Mouse (Mus musculus) CD8-positive naive resting alpha-beta T cell, adult 57 days (primary cell): Measurements from ENCODE around the gene Serpinf1. TPM values are rescaled to one million over a fixed set of nuclear protein-coding genes. Genes with fewer than 3 reads are reported as not detected.

Source experiments
- total RNA-seq: library from RNA; stranded (reverse); gene quantifications from one replicate; pipeline ENCODE4 v1.2.4, GENCODE M21; 2023

The Serpinf1 gene
- 0.55 TPM for total RNA-seq

DNA sequence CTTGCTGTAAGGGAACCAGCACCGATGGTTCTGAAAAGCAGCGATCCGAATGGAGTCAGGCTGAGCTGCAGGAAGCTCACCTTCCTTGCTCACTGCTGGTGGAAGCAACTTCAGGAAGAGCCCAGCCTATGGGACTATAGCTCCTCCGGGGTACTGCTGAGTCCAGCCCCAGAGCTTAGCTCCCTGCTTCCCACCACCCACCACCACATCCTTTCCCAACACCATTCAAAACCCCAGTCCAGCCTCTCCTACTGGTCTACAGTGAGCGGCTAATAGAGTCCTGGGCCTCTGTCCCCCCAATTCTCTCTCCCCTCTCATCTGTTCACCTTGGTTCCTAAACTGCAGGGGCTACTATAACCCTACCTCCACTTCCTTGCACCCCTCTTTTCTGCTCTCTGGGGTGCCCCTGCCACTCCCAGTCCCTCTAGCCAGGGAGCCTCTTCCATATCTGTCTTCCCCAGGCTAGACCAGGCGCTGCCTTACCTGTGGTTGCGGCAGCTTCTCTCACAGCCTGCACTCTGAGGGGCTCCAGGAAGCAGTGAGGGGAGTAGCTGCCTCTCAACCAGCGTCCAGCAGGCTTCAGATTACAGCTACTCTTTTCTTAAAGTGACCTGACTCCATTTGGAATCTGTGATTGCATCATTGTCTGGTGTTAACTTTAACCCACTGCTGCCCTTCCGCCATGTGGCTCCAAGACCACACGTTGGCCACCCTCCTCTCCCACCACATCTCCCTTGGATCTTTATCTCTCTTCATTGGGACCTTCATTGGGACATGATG lies at the start of gene Serpinf1:
Gene Serpinf1 (minus strand): TSS at position 689 of the 780 bp plus-strand sequence.

DNA sequence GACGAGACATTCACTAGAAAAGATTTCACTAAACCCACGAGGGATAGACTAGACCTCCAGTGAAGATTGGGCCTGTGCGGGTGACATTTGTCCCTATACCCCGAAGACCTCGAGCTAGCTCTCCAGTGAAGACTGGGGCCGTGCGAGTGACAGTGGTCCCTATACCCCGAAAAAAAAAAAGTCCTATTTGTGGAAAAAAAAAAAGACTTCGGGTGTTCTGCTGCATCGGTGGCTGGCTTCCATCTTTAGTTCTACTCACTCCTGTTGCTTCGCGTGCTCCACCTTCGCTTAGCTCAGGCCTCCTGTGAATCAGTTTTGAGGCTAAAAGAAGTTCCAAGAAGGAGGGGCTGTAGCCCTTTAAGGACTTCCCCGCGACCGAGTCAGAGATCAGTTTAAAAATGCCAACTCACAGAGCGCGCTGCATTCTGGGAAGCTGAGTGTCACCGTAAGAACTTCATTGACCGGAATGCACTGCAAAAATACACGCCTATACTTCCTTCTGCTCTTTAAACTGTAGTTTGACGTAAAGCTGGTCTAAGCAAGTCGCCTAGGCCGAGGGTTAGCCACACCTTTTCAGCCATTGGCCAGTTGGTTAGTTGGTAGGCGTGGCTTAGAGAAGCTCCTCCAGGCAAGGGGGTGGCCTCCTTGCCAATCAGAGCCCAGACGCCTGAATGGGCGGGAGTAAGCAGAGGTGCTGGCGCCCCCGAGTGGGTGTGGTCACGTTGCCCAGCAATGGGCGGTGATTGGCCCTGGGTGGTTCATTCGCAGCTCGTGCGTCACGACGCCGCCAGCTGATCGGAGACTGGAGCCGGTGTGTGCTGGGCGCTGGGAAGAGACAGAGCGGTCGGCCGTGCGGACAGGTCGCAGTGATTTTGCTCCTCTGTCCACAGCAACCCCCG lies 38.6 kb upstream of the Serpinf1 start, which contains the start of gene Tlcd2:
Gene Tlcd2 (plus strand): TSS at position 872 of the 899 bp plus-strand sequence.

DNA sequence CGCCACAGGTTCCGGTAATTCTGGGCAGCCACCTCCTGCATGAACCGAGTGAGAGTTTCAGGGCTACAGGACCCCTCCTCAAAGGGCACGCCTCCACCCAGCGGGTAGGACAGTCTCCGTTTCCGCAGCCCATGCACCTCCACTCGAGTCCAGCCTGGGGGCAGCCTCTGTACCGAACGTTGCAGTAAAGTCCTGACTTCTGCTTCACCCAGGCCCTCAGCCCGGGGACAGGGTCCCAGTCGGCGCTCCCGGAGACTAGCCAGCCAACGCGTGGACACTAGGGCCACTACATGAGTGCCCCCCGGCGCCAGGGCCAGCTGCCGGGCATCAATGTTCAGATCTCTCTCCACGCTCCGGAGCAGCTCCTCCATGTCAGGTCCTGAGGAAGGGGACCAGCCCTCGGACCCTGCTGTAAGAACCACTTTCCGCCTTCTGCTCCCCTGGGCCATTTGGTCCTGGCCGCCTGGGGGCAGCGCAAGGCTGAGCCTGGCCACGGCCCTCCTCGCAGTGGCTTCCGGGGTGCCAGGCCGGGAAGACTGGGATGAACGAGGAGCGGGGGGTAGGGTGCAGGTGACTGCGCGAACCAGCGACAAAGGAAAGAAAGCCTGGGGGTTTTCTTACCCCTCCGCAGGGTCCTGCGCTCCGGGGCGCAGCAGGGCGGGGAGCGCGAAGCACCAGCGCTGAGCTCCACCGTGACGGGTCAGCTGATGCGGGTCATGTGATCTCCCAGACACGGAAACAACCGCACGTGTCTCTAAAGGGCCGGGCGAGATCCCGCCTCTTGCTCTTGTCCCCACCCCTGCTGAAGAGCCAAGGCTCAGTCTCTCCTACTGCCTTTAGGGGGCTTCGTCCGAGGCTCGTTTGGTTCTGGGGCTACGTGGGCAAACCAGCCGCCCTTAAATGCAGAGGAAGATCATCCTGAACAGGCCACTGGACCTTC lies 31.8 kb upstream of the Serpinf1 start, which contains the start of gene Wdr81:
Gene Wdr81 (minus strand): TSS at position 727 of the 940 bp plus-strand sequence.

DNA sequence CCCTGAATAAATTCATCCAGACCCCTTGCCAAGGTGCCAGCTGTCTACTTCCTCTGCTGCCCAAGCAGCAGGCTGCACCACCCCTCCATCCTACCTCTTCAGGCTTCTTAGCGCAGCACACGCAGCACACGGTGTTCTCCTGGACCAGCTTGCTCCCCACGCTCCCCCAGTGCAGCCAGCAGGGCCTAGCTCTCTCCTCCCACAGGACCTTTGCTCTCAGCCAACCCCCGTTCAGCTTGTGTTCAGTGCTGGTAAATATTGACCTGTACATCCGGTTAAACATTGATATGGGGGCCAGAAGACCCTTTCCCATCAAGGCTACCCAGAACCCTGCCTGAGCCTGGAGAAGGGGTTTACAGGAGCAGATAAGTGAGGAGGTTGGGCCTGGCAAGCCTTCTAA lies 16.9 kb upstream of the Serpinf1 start, which contains the start of gene Serpinf2:
Gene Serpinf2 (minus strand): TSS at position 229 of the 400 bp plus-strand sequence.

Other genes starting within 250 kb of the Serpinf1 start
- gene Ovca2, start 243.9 kb downstream of the Serpinf1 start, total RNA-seq, result 13.6 TPM
- gene Dph1, start 231.5 kb downstream of the Serpinf1 start, total RNA-seq, result 23.6 TPM
- gene Rtn4rl1, start 228.9 kb downstream of the Serpinf1 start, total RNA-seq, result 18.0 TPM
- gene Rpa1, start 74.4 kb downstream of the Serpinf1 start, total RNA-seq, result 147 TPM
- 16.1 TPM for gene Smyd4, start 74.3 kb downstream of the Serpinf1 start, total RNA-seq
- 0.46 TPM for gene Serpinf2, start 16.9 kb upstream of the Serpinf1 start, total RNA-seq
- 25.1 TPM for gene Wdr81, start 32.0 kb upstream of the Serpinf1 start, total RNA-seq
- gene Tlcd2, start 39.0 kb upstream of the Serpinf1 start, total RNA-seq, result 1.0 TPM
- 197 TPM for gene Prpf8, start 64.1 kb upstream of the Serpinf1 start, total RNA-seq
- 0.58 TPM for gene Rilp, start 87.4 kb upstream of the Serpinf1 start, total RNA-seq
- not detected for gene Scarf1, start 90.8 kb upstream of the Serpinf1 start, total RNA-seq
- gene Slc43a2, start 109.0 kb upstream of the Serpinf1 start, total RNA-seq, result 98.9 TPM
- gene Pitpna, start 165.4 kb upstream of the Serpinf1 start, total RNA-seq, result 170 TPM
- 98.2 TPM for gene Inpp5k, start 208.3 kb upstream of the Serpinf1 start, total RNA-seq
- gene Myo1c, start 227.8 kb upstream of the Serpinf1 start, total RNA-seq, result 29.1 TPM